Mouse (Mus musculus) testis, adult 2 months (tissue): Measurements from ENCODE around the gene 4933402D24Rik. TPM values are rescaled to one million over a fixed set of nuclear protein-coding genes. Genes with fewer than 3 reads are reported as not detected.
A peak's percentile ranks its signal among the peaks of the same experiment; 100 is the strongest.

Experiments used
- H3K27ac ChIP-seq: fragments of 200-500 bp; 2 replicates; pipeline ENCODE4 v1.5.1; 2012; ENCODE audit warnings: low read depth, low read length; ENCODE audit not compliant: control insufficient read depth, insufficient read depth
- H3K27me3 ChIP-seq: fragments of 200-500 bp; 2 replicates; pipeline ENCODE4 v1.6.1; 2012; ENCODE audit warnings: mild to moderate bottlenecking, low read length, moderate library complexity; ENCODE audit not compliant: control insufficient read depth, insufficient read depth
- H3K36me3 ChIP-seq: fragments of 200-500 bp; 2 replicates; pipeline ENCODE4 v1.6.1; 2012; ENCODE audit warnings: mild to moderate bottlenecking, low read length; ENCODE audit not compliant: control insufficient read depth, insufficient read depth
- H3K4me1 ChIP-seq: fragments of 200-500 bp; 2 replicates; pipeline ENCODE4 v1.6.1; 2012; ENCODE audit warnings: low read length; ENCODE audit not compliant: control insufficient read depth, insufficient read depth
- H3K4me3 ChIP-seq: fragments of 200-500 bp; 2 replicates; pipeline ENCODE4 v1.5.1; 2012; ENCODE audit warnings: low read depth, mild to moderate bottlenecking, low read length, moderate library complexity, mixed read lengths; ENCODE audit not compliant: control insufficient read depth
- CTCF ChIP-seq: fragments of 200-500 bp; IDR thresholded peaks from 2 replicates; pipeline ENCODE4 v1.5.1; 2012; ENCODE audit warnings: low read depth, mild to moderate bottlenecking, inconsistent platforms, low read length, moderate library complexity; ENCODE audit not compliant: control insufficient read depth, insufficient read depth, insufficient replicate concordance
- POLR2A ChIP-seq: fragments of 200-500 bp; IDR thresholded peaks from 2 replicates; pipeline ENCODE4 v1.6.1; 2012; ENCODE audit warnings: low read depth, mild to moderate bottlenecking, inconsistent platforms, low read length, moderate library complexity; ENCODE audit not compliant: control insufficient read depth
- polyA plus RNA-seq: library from polyadenylated mRNA; depleted of rRNA; stranded (reverse); fragments of >200 nt; gene quantifications from 2 replicates; pipeline ENCODE4 v1.2.3, GENCODE M21; 2012

The 4933402D24Rik gene
- polyA plus RNA-seq, 1 experiment, result 5.0 TPM

GRCm38 (mm10) chr1:63764395-63764794 lies 4.7 kb downstream of the 4933402D24Rik start:
- no peak for TF ChIP-seq POLR2A
- no peak for TF ChIP-seq CTCF

DNA sequence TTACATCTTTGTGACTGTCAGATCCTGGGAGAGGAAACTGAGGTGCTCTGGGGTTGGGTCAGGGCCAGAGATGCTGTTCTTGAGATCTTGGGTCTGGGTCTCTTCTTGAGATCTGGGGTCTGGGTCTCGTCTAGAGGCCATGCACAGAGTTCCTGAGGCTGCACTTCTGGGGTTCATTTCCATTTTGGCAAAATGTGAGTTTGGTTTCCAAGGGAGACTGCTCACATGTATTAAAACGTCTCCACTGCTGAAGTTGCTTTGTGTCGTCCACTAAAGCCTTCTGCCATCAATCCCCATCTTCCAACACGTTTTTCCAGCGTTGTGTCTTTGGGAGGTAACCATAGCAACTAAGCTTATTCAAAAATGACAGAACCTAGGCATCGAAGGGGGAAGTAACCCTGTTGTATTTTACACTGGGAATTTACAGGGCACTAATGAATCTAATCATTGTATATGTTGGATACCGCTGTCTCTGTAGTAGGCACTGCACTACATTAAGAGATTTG lies 5.1 kb downstream of the 4933402D24Rik start:
- no peaks in the 10 kb centered on the region for H3K36me3 ChIP-seq
- no peaks in the 10 kb centered on the region for H3K4me1 ChIP-seq
- H3K4me3 ChIP-seq, result no peak overlapping the region
- H3K27me3 ChIP-seq, result no peaks in the 10 kb centered on the region
- TF ChIP-seq POLR2A, result no peak
- TF ChIP-seq CTCF, result no peak
- H3K27ac ChIP-seq, result no peak overlapping the region

More at GRCm38 (mm10) chr1:63764395-63764794, 4.7 kb downstream of the 4933402D24Rik start:
- Histone ChIP-seq H3K27me3 (no peaks in the 10 kb centered on the region), H3K27ac (no peak overlapping the region), H3K36me3 (no peaks in the 10 kb centered on the region), H3K4me3 (no peak overlapping the region), H3K4me1 (no peaks in the 10 kb centered on the region)

- Histone ChIP-seq H3K4me1 (no peaks in the 10 kb centered on the region), H3K27me3 (no peaks in the 10 kb centered on the region), H3K27ac (no peak overlapping the region), H3K4me3 (no peak overlapping the region), H3K36me3 (no peaks in the 10 kb centered on the region)
- TF ChIP-seq POLR2A, result no peak
- TF ChIP-seq CTCF, result no peak
Measured at GRCm38 (mm10) chr1:63763212-63763694, 5.8 kb downstream of the 4933402D24Rik start.

- TF ChIP-seq CTCF, result no peak
- TF ChIP-seq POLR2A, result no peak
- H3K27me3 ChIP-seq, result no peaks in the 10 kb centered on the region
Measured at GRCm38 (mm10) chr1:63756005-63756404, 13.1 kb downstream of the 4933402D24Rik start.

DNA sequence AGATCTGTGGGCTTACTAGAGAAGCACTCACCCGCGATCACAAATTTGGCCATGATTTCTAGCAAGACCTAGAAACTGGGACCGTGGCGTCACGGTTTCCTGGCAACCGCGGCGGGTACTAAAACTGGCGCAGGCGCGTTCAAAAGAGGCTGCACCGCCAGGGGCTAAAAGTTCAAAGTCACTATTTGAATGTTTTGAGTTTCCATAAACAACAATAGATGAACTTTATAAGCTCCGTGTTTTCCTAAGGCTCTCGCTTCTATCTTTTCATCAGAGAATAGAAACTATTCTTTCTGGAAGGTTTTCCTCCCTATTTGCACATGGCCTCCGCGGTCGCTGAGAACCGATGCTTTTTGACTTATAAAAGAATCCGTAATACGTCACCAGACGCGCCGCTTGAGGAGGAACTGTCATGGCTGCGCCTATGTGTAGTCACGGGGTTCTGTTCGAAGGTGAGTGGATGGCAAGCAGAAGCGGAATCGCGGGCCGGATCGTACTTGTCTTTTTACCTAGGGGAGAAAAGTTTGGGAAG lies 38.8 kb downstream of the 4933402D24Rik start, which contains the start of the genes Mdh1b and Fastkd2:
Gene Mdh1b, minus strand, starts transcription at position 79 of the 532 bp plus-strand sequence.
Gene Fastkd2, plus strand, starts transcription at position 375 of the 532 bp plus-strand sequence.
- Histone ChIP-seq H3K27ac (peak within 1 kb of the TSS; percentile 84), H3K4me3 (peak within 1 kb of the TSS; percentile 99), H3K27me3 (no peaks in the 10 kb centered on the region), H3K4me1 (peaks cover 4% of the 10 kb centered on the region; the same call in 1 of the 2 replicates), H3K36me3 (no peaks in the 10 kb centered on the region)
- TF ChIP-seq POLR2A, result peak; percentile 65; the same call in 1 of the 2 replicates
- TF ChIP-seq CTCF, result no peak

More at GRCm38 (mm10) chr1:63756005-63756404, 13.1 kb downstream of the 4933402D24Rik start:
- Histone ChIP-seq H3K27ac (no peak overlapping the region), H3K36me3 (no peaks in the 10 kb centered on the region; the same call in 1 of the 2 replicates), H3K4me1 (no peaks in the 10 kb centered on the region), H3K4me3 (no peak overlapping the region)

DNA sequence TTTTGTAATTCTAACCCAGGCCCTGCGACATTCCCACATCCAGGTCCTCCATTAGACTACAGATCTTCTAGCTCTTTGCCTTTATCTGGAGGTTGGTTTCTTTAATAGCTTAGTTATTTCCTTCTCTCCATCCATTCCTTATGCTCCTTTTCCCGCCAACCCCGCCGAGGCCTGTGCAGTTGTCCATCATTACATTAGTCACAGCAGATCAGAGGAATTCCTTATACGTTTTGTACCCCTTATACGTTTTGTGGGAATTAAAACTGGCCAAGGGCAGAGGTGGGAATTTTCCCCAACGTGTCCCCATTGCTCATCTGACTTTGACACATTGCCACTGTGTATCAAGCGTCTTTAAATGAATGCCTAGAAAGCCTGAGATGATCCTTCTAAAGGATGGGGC lies 39.3 kb downstream of the 4933402D24Rik start:
- Histone ChIP-seq H3K27me3 (no peaks in the 10 kb centered on the region), H3K36me3 (no peaks in the 10 kb centered on the region), H3K4me3 (peak overlapping the region; percentile 99), H3K27ac (peak overlapping the region; percentile 84), H3K4me1 (peaks cover 4% of the 10 kb centered on the region; the same call in 1 of the 2 replicates)
- TF ChIP-seq CTCF (no peak), POLR2A (no peak)

DNA sequence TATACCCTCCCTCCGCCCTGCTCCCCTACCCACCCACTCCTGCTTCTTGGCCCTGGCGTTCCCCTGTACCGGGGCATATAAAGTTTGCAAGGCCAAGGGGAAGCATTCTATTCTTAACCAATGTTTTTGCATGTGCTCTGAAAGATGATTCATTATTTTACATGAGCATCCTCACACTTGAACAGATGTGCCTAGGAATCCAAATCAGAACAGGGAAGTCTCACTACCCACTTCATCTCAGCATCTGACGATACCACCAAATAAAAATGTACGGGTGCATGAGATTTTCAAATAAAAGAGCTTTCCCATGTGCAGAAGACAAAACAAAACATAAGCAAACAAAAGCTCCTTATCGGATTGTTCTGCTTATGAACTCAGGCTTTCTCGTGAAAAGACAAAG lies 48.9 kb downstream of the 4933402D24Rik start:
- no peak overlapping the region for H3K4me3 ChIP-seq
- H3K4me1 ChIP-seq, result no peaks in the 10 kb centered on the region
- H3K27ac ChIP-seq, result no peak overlapping the region
- no peaks in the 10 kb centered on the region for H3K27me3 ChIP-seq
- no peaks in the 10 kb centered on the region; the same call in 1 of the 2 replicates for H3K36me3 ChIP-seq
- TF ChIP-seq CTCF (no peak), POLR2A (no peak)
